Mouse (Mus musculus): ENCODE results near the gene Gm36245. TPM values are rescaled to one million over a fixed set of nuclear protein-coding genes. Genes with fewer than 3 reads are reported as not detected.
"Not testable (repeated sequence)": the region's sequence is repeated elsewhere in the genome, so short reads cannot be mapped to it uniquely, and the experiment has no call there.

Gm36245 gene
- not detected for total RNA-seq (2021)

GRCm38 (mm10) chr15:77598958-77599357 lies at the start of gene Gm36245:
Gene Gm36245 (plus strand): TSS chr15:77599258.
- no peak for DNase-seq

GRCm38 (mm10) chr15:77561792-77562191 lies 37.3 kb upstream of the Gm36245 start, which contains the start of gene 1700025B11Rik:
Gene 1700025B11Rik (minus strand): TSS chr15:77561892.
- DNase-seq = no peak

GRCm38 (mm10) chr15:77563219-77563618 lies 35.8 kb upstream of the Gm36245 start:
- DNase-seq = no peak

DNA sequence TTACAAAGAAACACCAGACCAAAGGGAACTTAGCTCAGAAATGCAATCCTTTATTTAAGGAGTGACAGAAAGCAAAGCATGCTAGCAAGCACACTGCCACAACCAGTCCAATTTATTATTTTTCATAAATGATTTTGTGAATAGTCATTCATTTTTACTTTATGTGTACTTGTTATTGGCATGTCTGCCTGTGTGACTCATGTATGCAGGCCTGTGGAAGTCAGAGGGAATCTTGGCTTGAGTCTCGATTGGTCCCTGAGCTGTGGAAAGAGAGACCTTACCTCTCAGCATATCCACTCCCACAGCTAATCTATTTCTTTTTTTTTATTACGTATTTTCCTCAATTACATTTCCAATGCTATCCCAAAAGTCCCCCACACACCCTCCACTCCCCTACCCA lies 20.3 kb upstream of the Gm36245 start:
- DNase-seq = no peak

DNA sequence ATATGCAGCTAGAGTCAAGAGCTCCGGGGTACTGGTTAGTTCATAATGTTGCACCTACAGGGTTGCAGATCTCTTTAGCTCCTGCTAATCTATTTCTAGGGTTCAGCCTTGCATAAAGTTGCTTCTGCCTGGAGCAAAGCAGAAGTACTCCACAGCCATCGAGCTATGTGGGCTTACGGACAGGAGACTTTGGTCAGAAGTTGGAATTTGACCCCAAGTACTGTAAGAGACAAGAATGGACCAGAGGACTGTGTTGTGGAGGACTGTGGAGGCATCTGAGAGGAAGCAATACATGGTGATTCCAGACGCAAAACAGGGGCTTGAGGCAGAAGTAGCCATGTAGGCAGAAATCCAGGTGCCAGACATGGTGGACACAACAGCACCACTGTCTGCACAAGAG lies 19.7 kb upstream of the Gm36245 start:
- no peak for DNase-seq

DNA sequence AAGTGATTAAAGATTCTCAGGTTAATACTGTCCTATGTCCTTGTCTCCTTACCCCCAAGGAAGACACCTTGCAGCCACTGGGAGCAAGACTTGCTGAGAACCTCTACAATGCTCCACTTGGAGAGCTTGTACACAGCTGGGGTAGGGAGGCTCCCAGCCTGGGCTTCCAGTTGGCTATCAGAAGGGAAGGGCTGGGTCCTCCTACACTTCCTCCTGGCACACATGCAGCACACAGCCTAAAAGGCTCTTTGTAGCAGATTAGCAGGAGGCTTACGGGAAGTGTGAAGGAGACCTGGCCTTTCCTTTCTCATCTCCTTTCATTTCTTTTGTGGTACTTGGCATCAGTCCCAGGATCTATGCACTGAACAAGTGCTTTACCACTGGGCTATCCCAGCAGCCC lies 17.4 kb upstream of the Gm36245 start:
- peak; percentile 67 for DNase-seq

DNA sequence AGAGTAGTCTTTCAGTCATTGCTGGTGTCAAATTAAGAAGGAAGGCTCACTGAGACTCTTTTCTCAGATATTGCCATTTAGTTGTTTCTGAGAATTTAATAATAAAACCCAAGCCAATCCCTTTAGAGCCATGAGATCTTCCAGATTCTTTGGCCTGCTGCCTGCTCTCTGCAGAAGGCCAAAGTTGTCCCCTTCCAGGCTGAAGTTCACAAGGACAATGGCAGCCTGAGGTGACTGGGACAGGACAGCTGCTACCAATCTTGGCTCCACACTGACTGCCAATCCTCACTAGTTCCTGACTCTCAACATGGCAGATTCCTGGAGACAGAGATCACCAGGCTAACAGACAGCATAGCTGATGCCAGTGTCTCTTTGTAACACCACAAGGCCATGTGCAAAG lies 12.0 kb upstream of the Gm36245 start:
- peak; percentile 51 for DNase-seq

GRCm38 (mm10) chr15:77588981-77589380 lies 10.1 kb upstream of the Gm36245 start:
- DNase-seq = no peak

GRCm38 (mm10) chr15:77590881-77591280 lies 8.2 kb upstream of the Gm36245 start:
- DNase-seq = no peak

DNA sequence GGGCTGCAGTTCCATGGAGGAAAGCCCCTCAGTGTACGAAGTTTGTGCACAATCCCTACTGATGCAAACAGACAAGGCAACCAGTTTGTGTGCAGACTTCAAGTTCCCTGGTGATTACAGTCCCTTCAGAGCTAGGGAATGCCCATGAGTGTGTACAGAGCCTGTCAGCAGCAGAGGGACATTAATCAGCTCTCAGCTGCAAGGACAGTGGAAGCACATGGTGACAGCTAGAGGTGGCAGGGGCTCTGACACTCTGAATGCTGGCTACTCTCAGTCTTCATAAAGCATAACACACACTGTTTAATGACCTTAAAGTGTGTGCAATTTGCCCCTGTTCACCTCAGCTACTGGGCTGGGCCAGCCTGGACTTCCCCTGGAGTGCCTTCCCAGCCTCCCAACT lies 5.5 kb upstream of the Gm36245 start:
- no peak for DNase-seq

- DNase-seq = no peak
Observed at GRCm38 (mm10) chr15:77595961-77596360, 3.1 kb upstream of the Gm36245 start, which contains the start of gene Apol10b. Gene Apol10b (minus strand): TSS chr15:77596125.

DNA sequence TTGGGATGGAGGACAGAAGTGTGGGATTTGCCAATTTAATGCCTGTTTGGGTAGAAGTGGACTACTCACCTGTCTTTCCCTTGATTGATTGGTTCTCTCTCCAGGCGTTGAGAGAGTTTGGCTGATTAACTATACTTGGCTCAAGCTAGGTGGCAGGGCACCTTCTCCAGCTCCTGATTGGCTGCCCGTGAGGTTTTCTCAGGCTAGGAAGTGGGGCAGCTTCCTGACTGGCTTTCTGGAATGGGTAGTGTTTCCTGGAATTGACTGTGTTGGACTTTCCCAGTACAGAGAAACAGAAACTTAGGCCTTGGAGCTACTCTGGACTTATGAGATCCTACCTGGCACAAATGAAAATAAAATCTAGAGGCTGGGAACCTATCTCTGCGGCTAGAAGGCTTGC lies 629 bp upstream of the Gm36245 start:
- DNase-seq = no peak

GRCm38 (mm10) chr15:77606069-77606468 lies 7.0 kb downstream of the Gm36245 start:
- DNase-seq = no peak

- DNase-seq = no peak
Observed at GRCm38 (mm10) chr15:77624710-77625109, 25.7 kb downstream of the Gm36245 start.

- not testable (repeated sequence) for DNase-seq
Observed at GRCm38 (mm10) chr15:77626471-77626870, 27.4 kb downstream of the Gm36245 start.

- DNase-seq = peak; percentile 15
Observed at GRCm38 (mm10) chr15:77628647-77629046, 29.6 kb downstream of the Gm36245 start.

DNA sequence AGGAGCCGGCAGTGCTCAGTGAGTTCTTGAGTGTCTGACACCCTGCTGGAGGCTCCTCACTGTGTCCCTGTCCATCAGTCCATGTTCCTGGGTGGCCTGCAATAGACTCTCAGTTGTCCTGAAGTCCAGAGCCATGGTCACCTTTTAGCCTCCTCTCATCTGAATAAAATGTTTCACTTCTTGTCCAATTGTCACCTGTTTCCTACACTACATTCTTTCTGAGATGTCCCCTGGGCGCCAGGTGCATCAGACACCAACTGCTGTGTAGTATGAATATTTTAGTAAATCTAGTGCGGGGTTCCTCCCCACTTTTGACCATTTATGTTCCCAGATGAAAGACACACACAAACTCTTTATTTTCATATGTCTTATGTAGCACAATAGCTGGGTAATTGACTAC lies 30.8 kb downstream of the Gm36245 start:
- not testable (repeated sequence) for DNase-seq

GRCm38 (mm10) chr15:77643176-77643575 lies 44.1 kb downstream of the Gm36245 start, which contains the start of gene Apol11b:
Gene Apol11b (minus strand): TSS chr15:77643286.
- not testable (repeated sequence) for DNase-seq

GRCm38 (mm10) chr15:77651143-77651542 lies 52.1 kb downstream of the Gm36245 start:
- DNase-seq = not testable (repeated sequence)

Other genes with a start within 250 kb of the Gm36245 start
- gene Apol7a, start 200.1 kb upstream of the Gm36245 start, total RNA-seq (2021) = under 1 TPM in 1 of 2 experiments, not detected in 1; 0.12 TPM
- gene Apol9a, start 188.1 kb upstream of the Gm36245 start, total RNA-seq (2021) = under 1 TPM; 0.21 to 0.23 TPM
- gene Apol7b, start 151.8 kb upstream of the Gm36245 start, total RNA-seq (2021) = not detected
- not detected for gene Apol10a, start 122.2 kb upstream of the Gm36245 start, total RNA-seq (2021)
- not detected for gene Apol11a, start 91.0 kb upstream of the Gm36245 start, total RNA-seq (2021)
- gene Apol7c, start 65.9 kb upstream of the Gm36245 start, total RNA-seq (2021) = not detected
- not detected for gene 1700025B11Rik, start 37.4 kb upstream of the Gm36245 start, total RNA-seq (2021)
- gene Apol10b, start 3.1 kb upstream of the Gm36245 start, total RNA-seq (2021) = not detected
- gene Apol11b, start 44.0 kb downstream of the Gm36245 start, total RNA-seq (2021) = under 1 TPM; 0.29 to 0.41 TPM
- gene Apol7e, start 99.6 kb downstream of the Gm36245 start, total RNA-seq (2021) = under 1 TPM in 1 of 2 experiments, not detected in 1; 0.12 TPM
- gene Apol9b, start 129.8 kb downstream of the Gm36245 start, total RNA-seq (2021) = under 1 TPM in 1 of 2 experiments, not detected in 1; 0.41 TPM
- under 1 TPM; 0.17 to 0.38 TPM for gene Apol8, start 157.7 kb downstream of the Gm36245 start, total RNA-seq (2021)
- gene Myh9, start 242.9 kb downstream of the Gm36245 start, total RNA-seq (2021) = 100 to 1,000 TPM; 219 to 228 TPM

Data from heart, postnatal 4 days (tissue).